ENCODE assay signal across 8 mouse cellular contexts in the genomic region with DNA sequence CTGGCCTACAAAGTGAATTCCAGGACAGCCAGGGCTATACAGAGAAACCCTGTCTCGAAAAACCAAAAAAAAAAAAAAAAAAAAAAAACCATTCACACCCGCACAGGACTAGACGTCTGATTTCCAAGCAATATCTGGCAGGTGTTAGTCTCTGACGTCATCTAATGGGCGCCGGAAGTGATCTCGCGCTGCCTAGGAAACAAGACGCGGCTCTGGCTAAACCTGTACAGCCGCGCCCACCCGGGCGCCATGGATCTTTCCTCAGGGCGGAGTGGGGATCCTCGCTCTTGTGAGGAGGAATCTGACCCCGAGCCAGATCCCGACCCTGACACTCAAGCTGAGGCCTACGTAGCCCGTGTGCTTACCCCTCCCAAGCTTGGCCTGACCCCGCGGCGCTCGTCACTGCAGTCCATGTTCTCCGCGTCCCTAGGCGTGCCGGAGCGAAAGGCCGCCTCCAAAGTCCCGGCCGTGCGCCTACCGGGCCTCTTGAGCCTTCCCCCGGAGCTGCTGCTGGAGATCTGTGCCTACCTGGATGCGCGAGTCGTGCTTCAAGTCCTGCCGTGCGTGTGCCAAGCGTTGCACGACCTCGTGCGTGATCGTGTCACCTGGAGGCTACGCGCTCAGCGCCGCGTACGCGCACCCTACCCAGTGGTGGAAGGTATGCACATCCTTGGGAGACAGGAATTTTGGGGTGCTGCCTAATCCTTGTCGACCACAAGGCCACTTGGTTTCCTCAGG. TPM values are rescaled to one million over a fixed set of nuclear protein-coding genes. Genes with fewer than 3 reads are reported as not detected.
DNase-seq lines count a peak whose midpoint lies in the region; ATAC-seq and TF ChIP-seq lines count a peak whose summit lies in the region.

A gene (plus strand): TSS at position 177 of the 738 bp plus-strand sequence.

- no peak for TF ChIP-seq CTCF in heart, adult 2 months (IDR thresholded peaks at IDR 0.05)
- TF ChIP-seq CTCF in midbrain, postnatal 0 days (IDR thresholded peaks at IDR 0.05), result peak; percentile 16; the same call in 1 of the 2 replicates

- peaks cover 17% of the 10 kb centered on the region for H3K4me1 ChIP-seq in embryonic facial prominence, embryonic 13.5 days
- no peaks in the 10 kb centered on the region; the same call in 1 of the 2 replicates for H3K4me1 ChIP-seq in heart, adult 2 months (ENCODE audit: control insufficient read depth, insufficient read depth, low read length)
- H3K4me1 ChIP-seq in limb, embryonic 14.5 days (ENCODE audit: control insufficient read depth, insufficient read depth, low read length), result no peaks in the 10 kb centered on the region
- peaks cover 12% of the 10 kb centered on the region for H3K4me1 ChIP-seq in midbrain, postnatal 0 days (ENCODE audit: insufficient read depth, low read length)

- peak within 1 kb of the TSS; percentile 87 for H3K4me3 ChIP-seq in embryonic facial prominence, embryonic 13.5 days
- H3K4me3 ChIP-seq in heart, adult 2 months, result peak within 1 kb of the TSS; percentile 84
- H3K4me3 ChIP-seq in limb, embryonic 14.5 days (replicated peaks; ENCODE audit: low read length), result peak within 1 kb of the TSS; percentile 73
- H3K4me3 ChIP-seq in midbrain, postnatal 0 days (ENCODE audit: low read depth, low read length), result peak within 1 kb of the TSS; percentile 66

- H3K79me2 ChIP-seq in heart, adult 2 months (replicated peaks; ENCODE audit: control insufficient read depth, insufficient read depth, low read length), result no peaks in the 10 kb centered on the region; the same call in 1 of the 2 replicates

- 0 out of 2 replicates have a peak within 1 kb of the TSS, but pooled peaks have one; percentile 60 for H3K27ac ChIP-seq in embryonic facial prominence, embryonic 13.5 days
- H3K27ac ChIP-seq in heart, adult 2 months, result peak within 1 kb of the TSS; percentile 53
- H3K27ac ChIP-seq in limb, embryonic 14.5 days (replicated peaks; ENCODE audit: low read depth, low read length), result no peak within 1 kb of the TSS
- H3K27ac ChIP-seq in midbrain, postnatal 0 days (ENCODE audit: low read depth, low read length), result peak within 1 kb of the TSS; percentile 28

- H3K9me3 ChIP-seq in embryonic facial prominence, embryonic 13.5 days, result no peaks in the 10 kb centered on the region
- H3K9me3 ChIP-seq in limb, embryonic 14.5 days (ENCODE audit: control insufficient read depth, low read length), result no peaks in the 10 kb centered on the region
- H3K9me3 ChIP-seq in midbrain, postnatal 0 days (ENCODE audit: low read length), result no peaks in the 10 kb centered on the region

- H3K27me3 ChIP-seq in embryonic facial prominence, embryonic 13.5 days, result no peaks in the 10 kb centered on the region
- no peaks in the 10 kb centered on the region for H3K27me3 ChIP-seq in heart, adult 2 months (ENCODE audit: control insufficient read depth, insufficient read depth, low read length)
- no peaks in the 10 kb centered on the region for H3K27me3 ChIP-seq in limb, embryonic 14.5 days (ENCODE audit: control insufficient read depth, insufficient read depth, low read length)
- no peaks in the 10 kb centered on the region for H3K27me3 ChIP-seq in midbrain, postnatal 0 days (ENCODE audit: insufficient read depth, low read length)

- H3K9ac ChIP-seq in embryonic facial prominence, embryonic 13.5 days, result peak within 1 kb of the TSS; percentile 86
- H3K9ac ChIP-seq in heart, adult 2 months (ENCODE audit: low read depth, low read length), result peak within 1 kb of the TSS; percentile 57
- peak within 1 kb of the TSS; percentile 64 for H3K9ac ChIP-seq in limb, embryonic 14.5 days (ENCODE audit: low read depth, low read length, severe bottlenecking)
- H3K9ac ChIP-seq in midbrain, postnatal 0 days (replicated peaks; ENCODE audit: low read length, poor library complexity, severe bottlenecking), result peak within 1 kb of the TSS; percentile 62

- TF ChIP-seq EP300 in heart, adult 2 months (IDR thresholded peaks at IDR 0.05; ENCODE audit: insufficient read depth, low read depth, low read length), result no peak

- H3K36me3 ChIP-seq in embryonic facial prominence, embryonic 13.5 days, result peaks cover 33% of the 10 kb centered on the region
- no peaks in the 10 kb centered on the region for H3K36me3 ChIP-seq in heart, adult 2 months (ENCODE audit: control insufficient read depth, insufficient read depth, low read length)
- peaks cover 26% of the 10 kb centered on the region for H3K36me3 ChIP-seq in limb, embryonic 14.5 days (ENCODE audit: control insufficient read depth, insufficient read depth, low read length)
- H3K36me3 ChIP-seq in midbrain, postnatal 0 days (ENCODE audit: insufficient read depth, low read length), result peaks cover 20% of the 10 kb centered on the region

- intact Hi-C loops in heart, adult 2 months (cut with DNase I), result loop anchor here (1.0 kb wide), 1 partner anchor 11 kb away; a partner anchor contains a TSS

- WGBS in embryonic facial prominence, embryonic 13.5 days, result 1% methylated on average over 53 of the region's 53 CpGs
- WGBS in heart, adult 2 months, result under 1% methylated on average over 53 of the region's 53 CpGs
- under 1% methylated on average over 52 of the region's 53 CpGs for WGBS in limb, embryonic 14.5 days
- WGBS in midbrain, postnatal 0 days, result 2% methylated on average over 52 of the region's 53 CpGs

- peak; percentile 77 for DNase-seq in 3134 (ENCODE audit: extremely low read depth, insufficient read length, low spot score)
- DNase-seq in adrenal gland, postnatal 36 days, result peak; percentile 89 to 91
- DNase-seq in heart, adult 2 months, result peak; percentile 89 to 90
- DNase-seq in kidney, adult 9 months, result peak; percentile 96
- peak; percentile 96 for DNase-seq in limb, embryonic 14.5 days (ENCODE audit: low spot score)
- peak; percentile 97 for DNase-seq in midbrain, postnatal 0 days (ENCODE audit: low spot score)
- DNase-seq in spleen, postnatal 14 days (ENCODE audit: low spot score in 2 of 2), result peak; percentile 62 to 84

- peak; percentile 83 for ATAC-seq in embryonic facial prominence, embryonic 13.5 days (ENCODE audit: insufficient number of reproducible peaks, insufficient read depth, low FRiP score, low TSS enrichment, low read depth)
- ATAC-seq in limb, embryonic 14.5 days (ENCODE audit: low FRiP score, low read depth), result peak; percentile 90
- peak; percentile 93 for ATAC-seq in midbrain, postnatal 0 days (ENCODE audit: low FRiP score)

- TF ChIP-seq POLR2A in heart, adult 2 months (IDR thresholded peaks at IDR 0.05; ENCODE audit: insufficient read depth, low read depth, low read length), result 0 out of 2 replicates have a peak, but pooled peaks have one; percentile 33
- TF ChIP-seq POLR2A in limb, embryonic 14.5 days (IDR thresholded peaks at IDR 0.05; ENCODE audit: borderline replicate concordance, extremely low read depth, insufficient read depth, insufficient read length), result no peak

- peak within 1 kb of the TSS; percentile 91 for H3K4me2 ChIP-seq in embryonic facial prominence, embryonic 13.5 days
- peak within 1 kb of the TSS; percentile 67 for H3K4me2 ChIP-seq in limb, embryonic 14.5 days (replicated peaks; ENCODE audit: low read depth, low read length, severe bottlenecking)
- peak within 1 kb of the TSS; percentile 79 for H3K4me2 ChIP-seq in midbrain, postnatal 0 days (ENCODE audit: low read depth, low read length, poor library complexity, severe bottlenecking)

RNA-seq across cellular contexts. Expression of the gene that starts here (rescaled TPM):
- total RNA-seq in adrenal gland, postnatal 36 days (2021), result 10 to 100 TPM; 13.0 to 20.5 TPM
- 36.7 and 38.2 TPM in 2 replicates for polyA plus RNA-seq in embryonic facial prominence, embryonic 13.5 days (2015; fragmentation: Nextera tagmentation; extraction: Ambion mirVana)
- total RNA-seq in heart, adult 2 months (2021), result 1 to 10 TPM; 2.4 to 2.5 TPM
- polyA plus RNA-seq in heart, adult 2 months (2012; rRNA removed), result 9.3 and 10.5 TPM in 2 replicates
- polyA plus RNA-seq in limb, embryonic 14.5 days (2012; rRNA removed), result 51.0 and 73.3 TPM in 2 replicates
- 28.6 and 30.5 TPM in 2 replicates for polyA plus RNA-seq in limb, embryonic 14.5 days (2014; fragmentation: Nextera tagmentation; extraction: Ambion mirVana)
- 113 and 120 TPM in 2 replicates for total RNA-seq in midbrain, postnatal 0 days (2014; rRNA removed)
- 92.1 and 97.1 TPM in 2 replicates for polyA plus RNA-seq in midbrain, postnatal 0 days (2015; fragmentation: Nextera tagmentation; extraction: Ambion mirVana)

Comparison
In these comparisons a context has a peak if more than half of its experiments do, and no peak if none do; other contexts are left out.
1. RNA of the gene that starts here (total RNA-seq): 113 to 120 TPM in midbrain, postnatal 0 days and 13.0 to 20.5 TPM in adrenal gland, postnatal 36 days; 2.4 to 2.5 TPM in heart, adult 2 months; every median in the first group is over 4 times any median in the second.
2. Peak in every context shown above with its lines, with median percentiles within 50 percentile points of each other: DNase-seq, ATAC-seq, H3K4me2 ChIP-seq, H3K4me3 ChIP-seq and H3K9ac ChIP-seq.